Mouse (Mus musculus) embryonic facial prominence, embryonic 10.5 days (tissue): ENCODE data around the gene Cd8b1. TPM values are rescaled to one million over a fixed set of nuclear protein-coding genes. Genes with fewer than 3 reads are reported as not detected.

Experiments
- DNase-seq: peaks from one replicate; pipeline ENCODE4 v3.0.0-alpha.2; 2017; ENCODE audit warnings: low spot score
- H3K27ac ChIP-seq: fragments of 300-500 bp; sonication (generic); replicated peaks from 2 replicates; pipeline ENCODE4 v1.5.1; 2016; ENCODE audit warnings: mild to moderate bottlenecking
- H3K27me3 ChIP-seq: fragments of 300-500 bp; sonication (generic); replicated peaks from 2 replicates; pipeline ENCODE4 v1.6.1; 2016; ENCODE audit warnings: low read depth, mild to moderate bottlenecking; ENCODE audit not compliant: poor library complexity, severe bottlenecking
- H3K36me3 ChIP-seq: fragments of 300-500 bp; sonication (generic); replicated peaks from 2 replicates; pipeline ENCODE4 v1.6.1; 2016; ENCODE audit warnings: mild to moderate bottlenecking, moderate library complexity
- H3K4me1 ChIP-seq: fragments of 300-500 bp; sonication (generic); 2 replicates; pipeline ENCODE4 v1.6.1; 2016
- H3K4me3 ChIP-seq: fragments of 300-500 bp; sonication (generic); 2 replicates; pipeline ENCODE4 v1.5.1; 2016; ENCODE audit warnings: mild to moderate bottlenecking, moderate library complexity
- H3K9me3 ChIP-seq: fragments of 300-500 bp; sonication (generic); 2 replicates; pipeline ENCODE4 v1.6.1; 2016; ENCODE audit warnings: mild to moderate bottlenecking
- WGBS: fragments of 180-500 bp; shearing (Covaris S2); methylation state at CpG from one replicate; pipeline ENCODE4 v1.1.7; 2016; 5-methylcytosine and 5-hydroxymethylcytosine counted together
- polyA plus RNA-seq: library from polyadenylated mRNA; unstranded; fragments of >200 nt; fragmentation: Nextera tagmentation; extraction: Ambion mirVana; gene quantifications from 2 replicates; pipeline ENCODE4 v1.2.1, GENCODE M21; 2016

The Cd8b1 gene
- polyA plus RNA-seq, 1 experiment from 2014 or later = 0.12 TPM

DNA sequence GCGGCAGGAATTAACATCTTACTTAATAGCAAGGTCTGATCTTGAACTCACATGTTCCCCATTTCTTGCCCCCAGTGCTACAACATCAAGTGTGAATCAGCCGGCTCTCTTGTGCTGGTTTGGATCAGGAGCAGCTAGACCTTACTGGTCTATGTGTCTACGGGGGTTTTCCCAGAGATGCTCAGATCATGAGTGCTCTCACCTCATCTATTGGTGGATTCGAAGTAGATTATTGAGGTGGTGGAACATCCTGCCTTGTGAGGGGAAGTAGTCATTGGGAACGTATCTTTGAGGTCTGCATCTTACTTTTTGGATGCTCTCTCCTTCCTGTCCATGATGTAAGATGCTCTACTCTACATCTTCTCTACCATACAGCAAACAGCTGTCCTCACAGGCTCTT is 59.1 kb downstream of the Cd8b1 start:
- H3K4me1 ChIP-seq = no peaks in the 10 kb centered on the region
- 0 out of 2 replicates have a peak, but pooled peaks cover 3% of the 10 kb centered on the region for H3K9me3 ChIP-seq
- no peaks in the 10 kb centered on the region for H3K36me3 ChIP-seq
- DNase-seq = no peak
- WGBS = 90% methylated on average over 5 of the region's 5 CpGs
- H3K4me3 ChIP-seq = no peak overlapping the region
- no peaks in the 10 kb centered on the region for H3K27me3 ChIP-seq
- no peak overlapping the region for H3K27ac ChIP-seq

Other genes with a start within 250 kb of the Cd8b1 start
- 5.3 TPM in 2 replicates for gene Thnsl2, start 178.3 kb upstream of the Cd8b1 start, polyA plus RNA-seq
- not detected in 2 replicates for gene Fabp1, start 123.0 kb upstream of the Cd8b1 start, polyA plus RNA-seq
- 29.2 and 32.5 TPM in 2 replicates for gene Krcc1, start 51.1 kb upstream of the Cd8b1 start, polyA plus RNA-seq
- gene Smyd1, start 555 bp upstream of the Cd8b1 start, polyA plus RNA-seq = 0.25 and 0.59 TPM in 2 replicates
- gene Cd8a, start 50.6 kb downstream of the Cd8b1 start, polyA plus RNA-seq = not detected in 2 replicates
- 12.3 and 13.6 TPM in 2 replicates for gene Rmnd5a, start 117.8 kb downstream of the Cd8b1 start, polyA plus RNA-seq
- 10.9 TPM in 2 replicates for gene Rnf103, start 171.1 kb downstream of the Cd8b1 start, polyA plus RNA-seq
- 47.9 and 48.2 TPM in 2 replicates for gene Chmp3, start 221.0 kb downstream of the Cd8b1 start, polyA plus RNA-seq